Mouse (Mus musculus): ENCODE measurements at regions not wholly inside any gene's neighbourhood (a gene's known extent, or its start where the extent isn't known, plus 50 kb on each side); places are given as distances from the start of the nearest gene placed in this dataset.

- peak; percentile 3 for DNase-seq (ENCODE audit: low spot score)
These were observed 233.8 kb upstream of the Htr2c start for GRCm38 (mm10) chrX:146728562-146728961.

Data from layer of hippocampus, adult 11-12 months (tissue).